Mouse (Mus musculus) left cerebral cortex, adult 8-10 months (tissue): Measurements from ENCODE around the gene Gab1. TPM values are rescaled to one million over a fixed set of nuclear protein-coding genes. Genes with fewer than 3 reads are reported as not detected.

Source experiments
- DNase-seq, 2 experiments: peaks; one replicate each; pipeline ENCODE4 v3.0.0; 2022; ENCODE audit warnings: low spot score in 2 of 2
- total RNA-seq, 4 experiments: library from RNA; stranded (reverse); gene quantifications; 2 replicates each; pipeline ENCODE4 v1.2.4; 2022

Gene Gab1
- 10 to 100 TPM; 17.7 to 23.4 (median 20.4) TPM for total RNA-seq

GRCm38 (mm10) chr8:80880196-80881106, at the start of gene Gab1:
Gab1 (minus strand) TSS chr8:80880519.
- peak; percentile 68 to 71 for DNase-seq

- DNase-seq = no peak
Observed at GRCm38 (mm10) chr8:80928770-80929169, 48.5 kb upstream of the Gab1 start.

GRCm38 (mm10) chr8:80923794-80924316, 43.5 kb upstream of the Gab1 start:
- no peak for DNase-seq

- DNase-seq = peak in 1 of 2 experiments; percentile 25
Observed at GRCm38 (mm10) chr8:80922642-80923041, 42.3 kb upstream of the Gab1 start.

- no peak for DNase-seq
Observed at GRCm38 (mm10) chr8:80919130-80919529, 38.8 kb upstream of the Gab1 start.

- DNase-seq = no peak
Observed at GRCm38 (mm10) chr8:80918531-80918930, 38.2 kb upstream of the Gab1 start.

GRCm38 (mm10) chr8:80916463-80917235, 36.3 kb upstream of the Gab1 start:
- DNase-seq = no peak

GRCm38 (mm10) chr8:80913016-80913748, 32.9 kb upstream of the Gab1 start:
- no peak for DNase-seq

- no peak for DNase-seq
Observed at GRCm38 (mm10) chr8:80911400-80911799, 31.1 kb upstream of the Gab1 start.

- no peak for DNase-seq
Observed at GRCm38 (mm10) chr8:80908262-80908907, 28.1 kb upstream of the Gab1 start.

GRCm38 (mm10) chr8:80902354-80902753, 22.0 kb upstream of the Gab1 start:
- no peak for DNase-seq

- DNase-seq = no peak
Observed at GRCm38 (mm10) chr8:80899364-80899763, 19.0 kb upstream of the Gab1 start.

- no peak for DNase-seq
Observed at GRCm38 (mm10) chr8:80896026-80896425, 15.7 kb upstream of the Gab1 start.

- no peak for DNase-seq
Observed at GRCm38 (mm10) chr8:80895397-80895796, 15.1 kb upstream of the Gab1 start.

GRCm38 (mm10) chr8:80894528-80894927, 14.2 kb upstream of the Gab1 start:
- DNase-seq = no peak

GRCm38 (mm10) chr8:80879426-80880195, 708 bp downstream of the Gab1 start:
- peak in 1 of 2 experiments; percentile 23 for DNase-seq

GRCm38 (mm10) chr8:80878801-80879425, 1.4 kb downstream of the Gab1 start:
- DNase-seq = peak in 1 of 2 experiments; percentile 27

GRCm38 (mm10) chr8:80878146-80878545, 2.2 kb downstream of the Gab1 start:
- DNase-seq = no peak

GRCm38 (mm10) chr8:80875537-80875936, 4.8 kb downstream of the Gab1 start:
- DNase-seq = no peak
